Mouse (Mus musculus) adipocyte (in vitro differentiated cells): ENCODE results near the gene Rccd1.

Experiments used
- DNase-seq: peaks from one replicate; pipeline ENCODE4 v3.0.0-alpha.2; 2016; ENCODE audit warnings: low spot score

The Rccd1 gene

DNA sequence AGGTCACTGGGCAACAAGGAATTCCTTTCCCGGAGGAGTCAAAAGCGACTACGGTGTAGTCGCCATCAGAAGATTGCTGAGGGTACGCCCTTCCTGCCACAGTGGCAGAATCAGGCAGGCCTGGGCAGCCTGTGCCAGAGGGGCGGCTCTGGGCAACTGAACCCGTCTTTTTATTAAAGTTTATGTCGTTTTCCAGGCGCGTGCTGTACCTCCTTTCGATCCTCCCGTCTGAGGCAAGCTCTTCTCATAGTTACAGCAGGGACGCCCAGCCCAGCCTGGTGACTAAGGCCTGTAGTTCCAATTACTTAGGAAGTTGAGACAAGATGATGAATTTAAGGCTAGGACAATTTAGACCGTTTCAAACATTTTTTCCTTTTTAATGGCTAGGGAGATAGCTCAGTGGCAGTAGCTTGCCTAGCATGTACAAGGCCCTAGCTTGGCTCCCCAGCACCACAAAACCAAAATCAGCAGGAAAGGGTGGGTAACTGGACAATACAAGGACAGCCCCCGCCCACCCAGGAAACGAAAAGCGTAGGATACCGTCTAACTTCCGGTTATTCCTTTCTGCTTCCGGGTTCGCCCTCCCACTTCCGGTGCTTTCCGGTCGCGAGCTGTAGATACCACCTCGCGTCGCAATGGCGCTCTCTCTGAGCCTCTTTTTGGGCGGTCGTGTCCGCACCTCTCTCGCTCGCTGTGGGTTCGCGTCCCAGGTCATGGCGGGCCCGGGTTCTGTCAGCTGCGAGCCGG is 63.5 kb downstream of the Rccd1 start, which contains the start of gene Ngrn:
Gene Ngrn, plus strand, starts transcription at position 591 of the 747 bp plus-strand sequence.
- DNase-seq, result peak; percentile 88

DNA sequence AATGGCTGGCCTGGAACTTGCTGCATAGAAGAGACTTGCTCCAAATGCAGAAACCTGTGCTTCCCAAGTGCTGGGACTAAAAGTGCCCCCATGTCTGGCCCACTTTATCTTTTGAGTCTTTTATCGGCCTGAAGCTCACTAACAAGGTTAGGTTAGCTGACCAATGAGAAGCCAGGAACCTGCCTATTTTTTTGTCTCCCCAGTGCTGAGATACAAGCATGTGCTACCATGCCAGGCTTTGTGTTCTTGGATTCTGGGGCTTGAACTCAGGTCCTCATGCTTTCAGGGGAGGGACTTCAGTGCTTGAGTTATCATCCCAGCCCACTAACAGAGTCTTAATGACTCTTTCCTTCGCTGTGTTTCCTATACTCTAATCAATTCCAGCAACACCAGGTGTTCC is 66.5 kb downstream of the Rccd1 start:
- no peak for DNase-seq

DNA sequence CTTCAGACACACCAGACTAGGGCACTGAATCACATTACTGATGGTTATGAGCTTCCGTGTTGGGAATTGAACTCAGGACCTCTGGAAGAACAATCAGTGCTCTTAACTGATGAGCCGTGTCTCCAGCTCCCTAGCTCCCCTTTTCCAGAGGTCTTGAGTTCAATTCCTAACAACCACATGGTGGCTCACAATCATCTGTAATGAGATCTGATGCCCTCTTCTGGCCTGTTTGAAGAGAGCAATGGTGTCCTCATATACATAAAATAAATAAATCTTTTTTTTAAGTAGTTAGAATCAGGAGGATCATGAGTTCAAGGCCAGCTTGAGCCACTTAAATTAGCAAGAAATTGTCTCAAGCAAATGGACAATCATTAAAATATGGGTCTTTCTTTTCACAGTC is 68.3 kb downstream of the Rccd1 start:
- peak; percentile 14 for DNase-seq

DNA sequence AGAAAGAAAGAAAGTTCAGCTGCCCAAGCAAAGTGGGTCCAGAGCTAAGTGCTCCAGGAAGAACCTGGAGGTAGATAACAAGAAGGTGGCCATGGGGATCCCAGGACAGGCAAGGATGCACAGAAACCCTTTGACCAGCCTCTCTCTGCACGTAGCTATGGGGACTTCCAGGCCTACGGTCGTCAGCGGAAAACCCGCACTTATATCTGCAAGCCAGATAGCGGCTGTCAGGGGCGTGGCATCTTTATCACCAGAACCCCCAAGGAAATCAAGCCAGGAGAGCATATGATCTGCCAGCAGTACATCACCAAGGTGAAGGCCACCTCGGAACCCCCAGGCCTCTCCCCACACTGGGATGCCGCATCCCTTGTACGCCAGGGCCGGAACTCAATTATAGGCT is 71.4 kb downstream of the Rccd1 start:
- no peak for DNase-seq

DNA sequence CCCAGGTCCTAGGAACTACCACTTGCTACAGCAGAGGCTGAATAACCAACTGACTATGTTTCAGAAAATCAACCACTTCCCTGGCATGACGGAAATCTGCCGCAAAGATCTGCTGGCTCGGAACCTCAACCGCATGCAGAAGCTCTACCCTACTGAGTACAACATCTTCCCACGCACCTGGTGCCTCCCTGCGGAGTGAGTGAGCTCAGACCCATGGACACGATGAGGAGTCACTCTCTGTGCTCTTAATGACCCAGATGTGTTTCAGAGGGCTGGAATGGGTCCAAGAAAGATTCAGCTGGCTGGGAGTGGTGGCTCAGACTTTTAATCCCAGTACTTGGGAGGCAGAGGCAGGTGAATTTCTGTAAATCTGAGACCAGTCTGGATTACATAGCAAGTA is 71.8 kb downstream of the Rccd1 start:
- DNase-seq, result no peak

DNA sequence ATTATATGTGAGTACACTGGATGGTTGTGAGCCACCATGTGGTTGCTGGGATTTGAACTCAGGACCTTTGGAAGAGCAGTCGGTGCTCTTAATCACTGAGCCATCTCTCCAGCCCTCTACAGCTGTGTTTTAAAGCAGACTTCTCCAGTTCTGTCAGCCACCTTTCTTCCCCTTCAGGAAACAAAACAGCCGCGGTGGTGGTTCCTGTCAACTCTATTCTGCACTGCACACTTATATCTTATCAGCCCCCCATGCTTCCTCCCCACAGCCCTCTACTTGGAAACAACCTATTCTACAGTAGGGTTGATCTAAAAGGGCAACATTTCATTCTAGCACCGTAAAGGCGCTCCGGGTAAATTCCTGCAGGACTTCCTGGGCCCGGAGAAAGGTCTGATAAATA is 77.4 kb downstream of the Rccd1 start:
- no peak for DNase-seq

DNA sequence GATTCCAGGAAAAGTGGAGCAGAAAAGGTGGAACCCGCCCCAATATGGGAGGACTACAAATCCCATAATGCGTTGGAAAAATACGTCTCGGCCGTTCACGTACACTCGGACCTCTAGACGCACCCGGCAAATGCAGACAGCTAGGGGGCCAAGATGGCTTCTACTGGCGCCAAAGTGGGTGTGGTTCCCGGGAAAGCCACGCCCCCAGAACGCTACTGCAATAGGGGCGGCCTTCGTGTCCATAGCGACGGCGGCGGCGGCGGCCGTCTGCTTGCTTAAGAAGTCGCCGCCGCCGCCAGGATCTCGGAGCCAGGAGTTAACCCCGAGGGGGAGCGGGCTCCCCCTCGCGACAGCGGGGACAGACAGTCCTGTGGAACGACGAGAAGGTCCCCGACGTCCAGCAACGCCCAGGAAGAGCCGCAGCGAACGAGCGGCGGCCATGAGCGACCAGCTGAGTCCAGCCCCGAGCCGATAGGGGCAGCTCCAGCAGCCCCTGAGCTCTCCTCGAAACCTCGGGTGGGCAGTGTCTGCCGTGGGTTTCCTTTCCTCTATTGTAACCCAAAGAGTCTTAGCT is 78.0 kb downstream of the Rccd1 start, which contains the start of gene Ttll13:
Gene Ttll13, plus strand, starts transcription at position 229 of the 574 bp plus-strand sequence.
- peak; percentile 92 for DNase-seq

DNA sequence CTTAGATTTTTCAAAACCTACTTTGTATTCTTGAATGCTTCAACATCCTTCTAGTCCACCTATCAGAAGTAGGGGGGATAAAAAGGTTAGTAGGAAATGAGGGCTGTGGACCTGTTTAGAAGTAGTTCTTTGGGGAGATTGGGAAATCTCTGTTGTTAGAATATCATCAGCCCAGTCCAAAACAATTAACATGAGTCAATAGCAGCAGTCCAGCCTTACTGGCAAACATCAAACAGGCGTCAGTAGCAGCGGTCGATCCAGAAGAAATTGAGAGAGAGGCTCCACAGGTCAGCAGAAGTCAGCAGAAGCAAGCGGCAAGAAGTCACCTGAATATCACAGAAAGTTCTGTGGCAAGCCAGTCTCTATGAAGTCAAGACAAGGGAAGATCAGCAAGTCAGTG is 79.4 kb downstream of the Rccd1 start:
- no peak for DNase-seq
